Mouse (Mus musculus) heart, adult 2 months (tissue): ENCODE data around the gene Ddx21.

ENCODE experiments used
- CTCF ChIP-seq: fragments of 200-600 bp; IDR thresholded peaks from 2 replicates; pipeline ENCODE4 v1.8.1; 2022; ENCODE audit warnings: antibody characterized with exemption, mild to moderate bottlenecking, moderate library complexity
- EP300 ChIP-seq: fragments of 200-500 bp; IDR thresholded peaks from 2 replicates; pipeline ENCODE4 v1.6.1; 2011; ENCODE audit warnings: low read depth, low read length, control low read depth; ENCODE audit not compliant: insufficient read depth
- POLR2A ChIP-seq: fragments of 200-500 bp; IDR thresholded peaks from 2 replicates; pipeline ENCODE4 v1.6.1; 2011; ENCODE audit warnings: mild to moderate bottlenecking, low read depth, low read length, control low read depth; ENCODE audit not compliant: insufficient read depth

- TF ChIP-seq CTCF (no peak), EP300 (no peak), POLR2A (no peak)
Measured at GRCm38 (mm10) chr10:62601833-62602176, 276 bp downstream of the Ddx21 start.
